In the genomic region with DNA sequence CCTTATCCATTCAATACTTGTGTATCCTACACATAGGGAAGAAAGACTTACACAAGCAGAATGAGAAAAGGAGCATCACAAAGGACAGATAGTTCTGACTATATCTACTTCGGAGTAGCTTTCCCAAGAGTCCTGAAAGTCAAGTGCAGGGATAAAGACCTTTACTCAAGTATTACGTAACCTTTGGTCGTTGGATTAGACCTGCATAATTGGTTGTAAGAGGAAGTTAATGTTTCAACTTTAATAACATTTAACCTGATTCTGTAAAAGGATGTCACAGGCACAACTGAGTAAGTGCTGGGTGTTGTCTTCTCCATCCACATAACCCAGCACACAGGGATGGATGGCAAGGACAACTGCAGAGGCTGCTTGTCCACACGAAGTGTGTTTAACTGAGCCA, we compare ENCODE assay signal across 18 mouse cellular contexts.
"Had no signal": no experiment of that assay in that cellular context is flagged by ENCODE, and none has a peak within 500 bp of the region (broad histone marks: within the 10 kb centered on the region; RNA-seq: fewer than 3 reads in every experiment).

No protein-coding gene starts in this region.

- H3K27me3 ChIP-seq: intestine, embryonic 15.5 days; liver, embryonic 13.5 days; lung, embryonic 15.5 days; megakaryocyte, embryonic 14.5 days; midbrain, embryonic 13.5 days; neural tube, embryonic 13.5 days had no signal

- H3K9ac ChIP-seq: intestine, embryonic 15.5 days; liver, embryonic 13.5 days; lung, embryonic 15.5 days; midbrain, embryonic 13.5 days; neural tube, embryonic 13.5 days had no signal

- H3K27ac ChIP-seq: intestine, embryonic 15.5 days; left cerebral cortex, adult 2 months; liver, embryonic 13.5 days; lung, embryonic 15.5 days; midbrain, embryonic 10.5 days; midbrain, embryonic 13.5 days; neural tube, embryonic 13.5 days had no signal

- ATAC-seq: intestine, embryonic 15.5 days; midbrain, embryonic 13.5 days; midbrain, embryonic 16.5 days had no signal

- H3K9me3 ChIP-seq: intestine, embryonic 15.5 days; liver, embryonic 13.5 days; lung, embryonic 15.5 days; megakaryocyte, embryonic 14.5 days; midbrain, embryonic 10.5 days; midbrain, embryonic 13.5 days; neural tube, embryonic 13.5 days had no signal

- H3K4me2 ChIP-seq: intestine, embryonic 15.5 days; liver, embryonic 13.5 days; lung, embryonic 15.5 days; midbrain, embryonic 13.5 days; neural tube, embryonic 13.5 days had no signal

- H3K4me3 ChIP-seq: intestine, embryonic 15.5 days; left cerebral cortex, adult 2 months; liver, embryonic 13.5 days; lung, embryonic 15.5 days; megakaryocyte, embryonic 14.5 days; midbrain, embryonic 10.5 days; midbrain, embryonic 13.5 days; myocyte; neural tube, embryonic 13.5 days had no signal

- H3K4me1 ChIP-seq: intestine, embryonic 15.5 days; liver, embryonic 13.5 days; lung, embryonic 15.5 days; midbrain, embryonic 10.5 days; midbrain, embryonic 13.5 days; neural tube, embryonic 13.5 days had no signal

- DNase-seq: kidney, adult 11 months; layer of hippocampus, postnatal 36 days; liver, embryonic 13.5 days; retina, postnatal 1 day; right cerebral cortex, postnatal 25 days; spleen, adult 18-20 months; thymus, adult 2 months; thymus, postnatal 14 days; thymus, postnatal 4 days had no signal
